Mouse (Mus musculus): ENCODE data around the gene Pkn1. TPM values are rescaled to one million over a fixed set of nuclear protein-coding genes. Genes with fewer than 3 reads are reported as not detected.

Pkn1 gene
- polyA plus RNA-seq, 1 experiment from 2014 or later = 37.7 TPM

- TF ChIP-seq CTCF (IDR thresholded peaks at IDR 0.05; ENCODE audit: low read depth) = no peak
- 79% methylated on average over 9 of the region's 9 CpGs for WGBS
- Histone ChIP-seq H3K9ac (no peak overlapping the region), H3K4me2 (no peak overlapping the region), H3K4me1 (ENCODE audit: insufficient read depth) (no peaks in the 10 kb centered on the region), H3K27ac (ENCODE audit: low read depth) (peak overlapping the region; percentile 16), H3K27me3 (ENCODE audit: insufficient read depth, low read length) (no peaks in the 10 kb centered on the region), H3K4me3 (ENCODE audit: low read depth, low read length) (no peak overlapping the region), H3K36me3 (ENCODE audit: insufficient read depth) (no peaks in the 10 kb centered on the region), H3K9me3 (ENCODE audit: low read depth, low read length) (no peaks in the 10 kb centered on the region)
- peak; percentile 17 for DNase-seq
- 0 out of 2 replicates have a peak, but pooled peaks have one; percentile 29 for ATAC-seq (ENCODE audit: insufficient read depth)
Measured at GRCm38 (mm10) chr8:83619568-83620285, 79.3 kb downstream of the Pkn1 start.

DNA sequence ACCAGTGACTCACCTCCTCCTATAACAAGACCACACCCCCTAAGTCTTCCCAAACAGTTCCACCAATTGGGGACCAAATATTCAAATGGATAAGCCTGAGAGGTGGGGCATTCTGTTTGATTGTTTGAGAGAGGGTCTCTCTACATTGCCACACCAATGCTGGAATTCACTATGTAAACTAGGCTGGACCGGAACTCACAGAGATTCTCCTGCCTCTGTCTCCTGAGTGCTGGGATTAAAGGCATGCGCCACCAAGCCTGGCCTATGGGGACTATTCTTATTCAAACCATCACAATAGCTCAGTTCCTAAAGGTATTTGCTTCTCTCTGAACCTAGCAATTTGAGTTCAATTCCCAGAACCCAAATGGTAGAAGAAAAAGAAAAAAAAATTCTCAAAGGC lies 80.4 kb downstream of the Pkn1 start:
- no peak for ATAC-seq (ENCODE audit: insufficient read depth)
- DNase-seq = no peak
- Histone ChIP-seq H3K9me3 (ENCODE audit: low read depth, low read length) (no peaks in the 10 kb centered on the region), H3K9ac (no peak overlapping the region), H3K36me3 (ENCODE audit: insufficient read depth) (peaks cover 9% of the 10 kb centered on the region; the same call in 1 of the 2 replicates), H3K4me1 (ENCODE audit: insufficient read depth) (no peaks in the 10 kb centered on the region), H3K4me3 (ENCODE audit: low read depth, low read length) (no peak overlapping the region), H3K4me2 (no peak overlapping the region), H3K27me3 (ENCODE audit: insufficient read depth, low read length) (no peaks in the 10 kb centered on the region), H3K27ac (ENCODE audit: low read depth) (no peak overlapping the region)
- WGBS = 98% methylated on average over 2 of the region's 2 CpGs
- TF ChIP-seq CTCF (IDR thresholded peaks at IDR 0.05; ENCODE audit: low read depth) = no peak

- 71% methylated on average over 2 of the region's 2 CpGs for WGBS
- no peak overlapping the region for H3K4me3 ChIP-seq (ENCODE audit: low read depth, low read length)
- no peak for ATAC-seq (ENCODE audit: insufficient read depth)
- H3K4me1 ChIP-seq (ENCODE audit: insufficient read depth) = no peaks in the 10 kb centered on the region
- no peaks in the 10 kb centered on the region for H3K27me3 ChIP-seq (ENCODE audit: insufficient read depth, low read length)
- no peak for TF ChIP-seq CTCF (IDR thresholded peaks at IDR 0.05; ENCODE audit: low read depth)
- H3K9ac ChIP-seq = no peak overlapping the region
- H3K4me2 ChIP-seq = no peak overlapping the region
- no peaks in the 10 kb centered on the region for H3K9me3 ChIP-seq (ENCODE audit: low read depth, low read length)
- H3K36me3 ChIP-seq (ENCODE audit: insufficient read depth) = peaks cover 21% of the 10 kb centered on the region
- no peak for DNase-seq
- H3K27ac ChIP-seq (ENCODE audit: low read depth) = no peak overlapping the region
Measured at GRCm38 (mm10) chr8:83617111-83617510, 81.9 kb downstream of the Pkn1 start.

DNA sequence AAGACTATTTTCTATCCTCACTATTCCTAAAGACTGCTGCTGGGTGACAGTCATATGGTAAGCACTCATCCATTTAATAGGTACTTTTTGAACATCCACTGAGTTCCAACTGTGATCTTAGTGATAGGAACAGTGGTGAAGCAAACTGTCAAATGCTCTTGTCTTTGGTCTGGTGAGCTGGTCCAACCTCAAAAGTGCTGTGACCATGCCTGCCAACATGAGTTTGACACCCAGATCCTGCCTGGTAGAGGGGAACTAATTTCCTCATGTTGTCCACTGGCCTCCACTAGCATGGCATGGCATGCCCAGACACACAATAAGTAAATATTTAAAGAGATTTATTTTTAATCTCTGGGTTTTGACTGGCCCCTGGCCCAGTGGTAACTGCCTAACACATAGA lies 82.4 kb downstream of the Pkn1 start:
- DNase-seq (no peak), ATAC-seq (ENCODE audit: insufficient read depth) (no peak)
- no peaks in the 10 kb centered on the region for H3K9me3 ChIP-seq (ENCODE audit: low read depth, low read length)
- no peaks in the 10 kb centered on the region for H3K4me1 ChIP-seq (ENCODE audit: insufficient read depth)
- no peaks in the 10 kb centered on the region for H3K27me3 ChIP-seq (ENCODE audit: insufficient read depth, low read length)
- H3K27ac ChIP-seq (ENCODE audit: low read depth) = no peak overlapping the region
- no peak overlapping the region for H3K4me2 ChIP-seq
- no peak overlapping the region for H3K9ac ChIP-seq
- H3K4me3 ChIP-seq (ENCODE audit: low read depth, low read length) = no peak overlapping the region
- no peak for TF ChIP-seq CTCF (IDR thresholded peaks at IDR 0.05; ENCODE audit: low read depth)
- peaks cover 25% of the 10 kb centered on the region for H3K36me3 ChIP-seq (ENCODE audit: insufficient read depth)

Small RNAs within 50 kb of the gene (microRNA-seq; reads per million reads assigned to microRNA genes)
- 0.71 reads per million for gene Mir1668 (ENCODE audit: borderline number of aligned reads)

Other genes with a start within 250 kb of the Pkn1 start
- 115 and 123 TPM in 2 replicates for gene Scoc, start 240.8 kb downstream of the Pkn1 start, polyA plus RNA-seq (2014; fragmentation: Nextera tagmentation; extraction: Ambion mirVana)
- gene Olfr370, start 163.4 kb downstream of the Pkn1 start, polyA plus RNA-seq (2014; fragmentation: Nextera tagmentation; extraction: Ambion mirVana) = not detected in 2 replicates
- 361 and 362 TPM in 2 replicates for gene Ndufb7, start 132.5 kb downstream of the Pkn1 start, polyA plus RNA-seq (2014; fragmentation: Nextera tagmentation; extraction: Ambion mirVana)
- 531 and 570 TPM in 2 replicates for gene Tecr, start 91.2 kb downstream of the Pkn1 start, polyA plus RNA-seq (2014; fragmentation: Nextera tagmentation; extraction: Ambion mirVana)
- gene Dnajb1, start 91.0 kb downstream of the Pkn1 start, polyA plus RNA-seq (2014; fragmentation: Nextera tagmentation; extraction: Ambion mirVana) = 54.9 and 61.3 TPM in 2 replicates
- 170 and 175 TPM in 2 replicates for gene Gipc1, start 46.5 kb downstream of the Pkn1 start, polyA plus RNA-seq (2014; fragmentation: Nextera tagmentation; extraction: Ambion mirVana)
- 0.89 and 0.95 TPM in 2 replicates for gene Ptger1, start 32.5 kb downstream of the Pkn1 start, polyA plus RNA-seq (2014; fragmentation: Nextera tagmentation; extraction: Ambion mirVana)
- gene Ddx39, start 16.0 kb upstream of the Pkn1 start, polyA plus RNA-seq (2014; fragmentation: Nextera tagmentation; extraction: Ambion mirVana) = 184 and 199 TPM in 2 replicates
- gene Adgre5, start 42.1 kb upstream of the Pkn1 start, polyA plus RNA-seq (2014; fragmentation: Nextera tagmentation; extraction: Ambion mirVana) = 56.9 and 57.0 TPM in 2 replicates
- 23.3 and 29.1 TPM in 2 replicates for gene Adgrl1, start 200.9 kb upstream of the Pkn1 start, polyA plus RNA-seq (2014; fragmentation: Nextera tagmentation; extraction: Ambion mirVana)